Mouse (Mus musculus) MEL (cell line): Measurements from ENCODE around the gene Lgr6. TPM values are rescaled to one million over a fixed set of nuclear protein-coding genes. Genes with fewer than 3 reads are reported as not detected.

Source experiments
- DNase-seq: peaks from one replicate; pipeline ENCODE4 v3.0.0; 2011; ENCODE audit warnings: low read depth, low spot score
- H3K27ac ChIP-seq: 2 replicates; pipeline ENCODE4 v1.5.1; 2012; ENCODE audit warnings: low read depth, mild to moderate bottlenecking, control low read depth, low read length, moderate library complexity; ENCODE audit not compliant: control insufficient read depth
- H3K27me3 ChIP-seq, 2 experiments: fragments of 150-350 bp in 1 of 2; sonication (generic) in 1 of 2; 2 replicates each; pipeline ENCODE4 v1.6.1; 2012; ENCODE audit warnings: low read length in 2 of 2, mild to moderate bottlenecking in 2 of 2, improper control_type of control experiment in 1 of 2, moderate library complexity in 1 of 2; ENCODE audit not compliant: insufficient read depth in 2 of 2, control insufficient read depth in 1 of 2
- H3K36me3 ChIP-seq, 2 experiments: 2 replicates each; pipeline ENCODE4 v1.6.1; 2012 to 2014; ENCODE audit warnings: low read length in 2 of 2, improper control_type of control experiment in 1 of 2, inconsistent platforms in 1 of 2, mild to moderate bottlenecking in 1 of 2; ENCODE audit not compliant: insufficient read depth in 2 of 2, control insufficient read depth in 1 of 2
- H3K4me1 ChIP-seq, 2 experiments: fragments of 150-350 bp in 1 of 2; sonication (generic) in 1 of 2; 2 replicates each; pipeline ENCODE4 v1.6.1; 2012; ENCODE audit warnings: low read length in 2 of 2, improper control_type of control experiment in 1 of 2, mild to moderate bottlenecking in 1 of 2; ENCODE audit not compliant: insufficient read depth in 2 of 2, control insufficient read depth in 1 of 2
- H3K4me3 ChIP-seq, 2 experiments: fragments of 150-350 bp in 1 of 2; sonication (generic) in 1 of 2; 2 replicates each; pipeline ENCODE4 v1.5.1; 2012; ENCODE audit warnings: low read depth in 2 of 2, low read length in 2 of 2, mild to moderate bottlenecking in 2 of 2, moderate library complexity in 2 of 2, control low read depth in 1 of 2, improper control_type of control experiment in 1 of 2; ENCODE audit not compliant: control insufficient read depth in 1 of 2, insufficient read depth in 1 of 2
- H3K79me2 ChIP-seq: 2 replicates; pipeline ENCODE4 v1.6.1; 2012; ENCODE audit warnings: mild to moderate bottlenecking, low read length, moderate library complexity; ENCODE audit not compliant: control insufficient read depth, poor library complexity, insufficient read depth
- H3K9ac ChIP-seq: 2 replicates; pipeline ENCODE4 v1.6.1; 2012; ENCODE audit warnings: low read depth, mild to moderate bottlenecking, control low read depth, low read length, moderate library complexity; ENCODE audit not compliant: control insufficient read depth, poor library complexity, severe bottlenecking
- H3K9me3 ChIP-seq: fragments of 150-350 bp; sonication (generic); replicated peaks from 2 replicates; pipeline ENCODE4 v1.6.1; 2012; ENCODE audit warnings: mild to moderate bottlenecking, low read length, improper control_type of control experiment, moderate library complexity; ENCODE audit not compliant: insufficient read depth
- E2F4 ChIP-seq: IDR thresholded peaks from 2 replicates; pipeline ENCODE4 v1.6.1; 2011; ENCODE audit warnings: low read depth, low read length, improper control_type of control experiment, borderline replicate concordance
- ETS1 ChIP-seq: IDR thresholded peaks from 2 replicates; pipeline ENCODE4 v1.6.1; 2012; ENCODE audit warnings: low read depth, mild to moderate bottlenecking, inconsistent platforms, low read length, improper control_type of control experiment, moderate library complexity
- GABPA ChIP-seq: IDR thresholded peaks from 2 replicates; pipeline ENCODE4 v1.6.1; 2012; ENCODE audit warnings: low read depth, mild to moderate bottlenecking, inconsistent platforms, low read length, improper control_type of control experiment, moderate library complexity
- JUND ChIP-seq: IDR thresholded peaks from 2 replicates; pipeline ENCODE4 v1.6.1; 2011; ENCODE audit warnings: low read depth, mild to moderate bottlenecking, improper control_type of control experiment, low read length
- KAT2A ChIP-seq: conservative IDR thresholded peaks from 2 replicates; pipeline ENCODE4 v1.6.1; 2012; ENCODE audit warnings: low read depth, low read length, improper control_type of control experiment, inconsistent platforms
- MAFK ChIP-seq: IDR thresholded peaks from 2 replicates; pipeline ENCODE4 v1.6.1; 2011; ENCODE audit warnings: low read depth, mild to moderate bottlenecking, low read length, improper control_type of control experiment, borderline replicate concordance
- MYB ChIP-seq: IDR thresholded peaks from 2 replicates; pipeline ENCODE4 v1.6.1; 2011; ENCODE audit warnings: mild to moderate bottlenecking, low read depth, low read length, improper control_type of control experiment
- NELFE ChIP-seq: IDR thresholded peaks from 2 replicates; pipeline ENCODE4 v1.6.1; 2011; ENCODE audit warnings: low read depth, low read length, improper control_type of control experiment
- NRF1 ChIP-seq: IDR thresholded peaks from 2 replicates; pipeline ENCODE4 v1.6.1; 2014; ENCODE audit warnings: low read depth, mild to moderate bottlenecking, inconsistent platforms, low read length, improper control_type of control experiment, moderate library complexity; ENCODE audit not compliant: poor library complexity, insufficient read depth, severe bottlenecking
- POLR2AphosphoS2 ChIP-seq: IDR thresholded peaks from 2 replicates; pipeline ENCODE4 v1.6.1; 2011; ENCODE audit warnings: low read length, improper control_type of control experiment
- RCOR1 ChIP-seq: IDR thresholded peaks from 2 replicates; pipeline ENCODE4 v1.6.1; 2012; ENCODE audit warnings: low read depth, mild to moderate bottlenecking, inconsistent platforms, low read length, improper control_type of control experiment
- SIN3A ChIP-seq: IDR thresholded peaks from 2 replicates; pipeline ENCODE4 v1.6.1; 2012; ENCODE audit warnings: low read length, improper control_type of control experiment, inconsistent platforms
- SMC3 ChIP-seq: IDR thresholded peaks from 2 replicates; pipeline ENCODE4 v1.6.1; 2011; ENCODE audit warnings: low read depth, low read length, improper control_type of control experiment
- TBP ChIP-seq: IDR thresholded peaks from 2 replicates; pipeline ENCODE4 v1.8.0; 2011; ENCODE audit warnings: low read depth, low read length, improper control_type of control experiment
- UBTF ChIP-seq: IDR thresholded peaks from 2 replicates; pipeline ENCODE4 v1.6.1; 2012; ENCODE audit warnings: low read depth, mild to moderate bottlenecking, inconsistent platforms, low read length, improper control_type of control experiment, moderate library complexity, borderline replicate concordance; ENCODE audit not compliant: insufficient read depth
- USF2 ChIP-seq, 2 experiments: IDR thresholded peaks; 2 replicates each; pipeline ENCODE4 v1.6.1; 2011 to 2012; ENCODE audit warnings: improper control_type of control experiment in 2 of 2, low read length in 2 of 2, borderline replicate concordance in 1 of 2, inconsistent platforms in 1 of 2, low read depth in 1 of 2, mild to moderate bottlenecking in 1 of 2; ENCODE audit not compliant: insufficient read depth in 1 of 2
- ZNF384 ChIP-seq: IDR thresholded peaks from 2 replicates; pipeline ENCODE4 v1.6.1; 2012; ENCODE audit warnings: low read depth, mild to moderate bottlenecking, inconsistent platforms, low read length, improper control_type of control experiment
- polyA plus RNA-seq, 2 experiments: library from polyadenylated mRNA; stranded (reverse) in 1 of 2; unstranded in 1 of 2; fragments of >175 nt in 1 of 2; fragments of >200 nt in 1 of 2; gene quantifications; 2 replicates each; pipeline versions ENCODE4 v1.2.1 to v1.2.4; 2012; ENCODE audit warnings: low replicate concordance in 2 of 2, low read depth in 1 of 2; ENCODE audit not compliant: insufficient read length in 2 of 2, insufficient read depth in 1 of 2, missing spikeins in 1 of 2
- total RNA-seq: library from RNA; depleted of rRNA; stranded (reverse); fragments of 300-350 nt; gene quantifications from 2 replicates; pipeline ENCODE4 v1.2.3, GENCODE M21; 2012

Lgr6 gene
- total and polyA plus RNA-seq, 3 experiments, result 0.04 to 0.10 TPM; not detected in 1

GRCm38 (mm10) chr1:135087414-135087813 is 17.7 kb downstream of the Lgr6 start:
- no peak for TF ChIP-seq JUND
- TF ChIP-seq UBTF, result no peak
- no peak for TF ChIP-seq SMC3
- TF ChIP-seq SIN3A, result no peak
- TF ChIP-seq USF2 (IDR thresholded peaks at IDR 0.05; ENCODE audit: borderline replicate concordance in 1 of 2, insufficient read depth in 1 of 2, low read depth in 1 of 2, low read length in 2 of 2), result no peak
- TF ChIP-seq MYB, result no peak
- no peak for TF ChIP-seq ETS1
- TF ChIP-seq NRF1, result no peak
- TF ChIP-seq KAT2A, result no peak
- TF ChIP-seq GABPA, result no peak
- no peak for TF ChIP-seq MAFK
- TF ChIP-seq ZNF384, result no peak
- no peak for TF ChIP-seq TBP
- no peak for TF ChIP-seq NELFE
- TF ChIP-seq POLR2AphosphoS2, result no peak
- no peak for TF ChIP-seq RCOR1
- Histone ChIP-seq H3K36me3 (no peaks in the 10 kb centered on the region), H3K4me3 (no peak overlapping the region), H3K27ac (no peak overlapping the region), H3K9ac (no peak overlapping the region), H3K79me2 (no peaks in the 10 kb centered on the region), H3K9me3 (no peaks in the 10 kb centered on the region), H3K27me3 (no peaks in the 10 kb centered on the region; a peak in 2 of 4 replicates), H3K4me1 (no peaks in the 10 kb centered on the region)
- DNase-seq, result no peak

DNA sequence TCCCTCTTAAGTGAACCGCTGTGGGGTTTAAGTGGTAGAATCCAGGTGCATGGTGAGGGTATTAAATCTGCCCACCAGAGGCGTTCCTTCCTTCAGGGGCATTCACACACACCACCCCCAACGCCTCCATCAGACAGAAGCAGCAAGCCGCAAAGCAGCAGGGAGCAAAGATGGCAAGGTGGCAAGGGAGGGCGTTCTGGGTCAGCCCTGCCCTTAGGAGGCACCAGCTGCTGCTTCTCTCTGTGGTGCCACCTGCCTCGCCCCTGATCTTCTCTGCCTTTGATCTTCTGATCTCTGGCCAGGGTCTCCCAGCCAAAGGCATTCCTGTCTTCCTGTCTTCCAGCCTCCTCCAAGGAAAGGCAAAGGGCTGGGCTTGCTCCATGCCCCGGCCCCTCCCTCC is 19.1 kb downstream of the Lgr6 start:
- H3K4me1 ChIP-seq, result no peaks in the 10 kb centered on the region
- H3K4me3 ChIP-seq, result no peak overlapping the region
- no peak overlapping the region for H3K9ac ChIP-seq
- no peak overlapping the region for H3K27ac ChIP-seq
- no peaks in the 10 kb centered on the region for H3K36me3 ChIP-seq
- H3K79me2 ChIP-seq, result no peaks in the 10 kb centered on the region
- no peak for TF ChIP-seq GABPA
- TF ChIP-seq E2F4, result no peak
- no peak for TF ChIP-seq ZNF384
- H3K9me3 ChIP-seq, result no peaks in the 10 kb centered on the region
- no peaks in the 10 kb centered on the region; a peak in 2 of 4 replicates for H3K27me3 ChIP-seq
- DNase-seq, result no peak
